Mouse (Mus musculus) CH12.LX (cell line): ENCODE data around the gene Brd1. TPM values are rescaled to one million over a fixed set of nuclear protein-coding genes. Genes with fewer than 3 reads are reported as not detected.
"Not testable (repeated sequence)": the region's sequence is repeated elsewhere in the genome, so short reads cannot be mapped to it uniquely, and the experiment has no call there.

Experiments
- DNase-seq: peaks from one replicate; pipeline ENCODE4 v3.0.0-alpha.2; 2013; ENCODE audit errors: extremely low read depth
- H3K27ac ChIP-seq: 2 replicates; pipeline ENCODE4 v1.5.1; 2012; ENCODE audit warnings: low read depth, mild to moderate bottlenecking, control low read depth, moderate library complexity; ENCODE audit not compliant: insufficient read depth
- H3K27me3 ChIP-seq: replicated peaks from 2 replicates; pipeline ENCODE3; 2012; ENCODE audit warnings: inconsistent platforms
- H3K36me3 ChIP-seq, 2 experiments: replicated peaks in 1 of 2; 2 replicates each; pipeline versions ENCODE3 to v1.6.1; 2012; ENCODE audit warnings: inconsistent platforms in 1 of 2, low read length in 1 of 2, mild to moderate bottlenecking in 1 of 2, mixed read lengths in 1 of 2, moderate library complexity in 1 of 2; ENCODE audit not compliant: control insufficient read depth in 1 of 2, insufficient read depth in 1 of 2
- H3K4me1 ChIP-seq, 2 experiments: 2 replicates each; pipeline ENCODE4 v1.6.1; 2012; ENCODE audit warnings: inconsistent platforms in 1 of 2, moderate library complexity in 1 of 2; ENCODE audit not compliant: insufficient read depth in 2 of 2, control insufficient read depth in 1 of 2
- H3K4me2 ChIP-seq: 2 replicates; pipeline ENCODE4 v1.6.1; 2012; ENCODE audit warnings: low read depth, mild to moderate bottlenecking, control low read depth; ENCODE audit not compliant: poor library complexity, insufficient read depth, severe bottlenecking
- H3K4me3 ChIP-seq, 3 experiments: fragments of 150-350 bp in 1 of 3; sonication (generic) in 1 of 3; replicated peaks in 1 of 3; 2 replicates each; pipeline versions ENCODE3 to v1.5.1; 2011 to 2012; ENCODE audit warnings: low read depth in 2 of 3, low read length in 2 of 3, mild to moderate bottlenecking in 2 of 3, moderate library complexity in 2 of 3, control low read depth in 1 of 3, improper control_type of control experiment in 1 of 3, inconsistent platforms in 1 of 3, mixed read lengths in 1 of 3; ENCODE audit not compliant: poor library complexity in 1 of 3
- H3K79me2 ChIP-seq: replicated peaks from 2 replicates; pipeline ENCODE4 v1.6.1; 2012; ENCODE audit warnings: mild to moderate bottlenecking, moderate library complexity; ENCODE audit not compliant: control insufficient read depth, poor library complexity, insufficient read depth, severe bottlenecking; ENCODE audit errors: extremely low read depth
- H3K9ac ChIP-seq: 2 replicates; pipeline ENCODE4 v1.6.1; 2012; ENCODE audit warnings: low read depth, mild to moderate bottlenecking, control low read depth, moderate library complexity; ENCODE audit not compliant: insufficient read depth
- H3K9me3 ChIP-seq: replicated peaks from 2 replicates; pipeline ENCODE3; 2012; ENCODE audit warnings: low read length, inconsistent platforms, mixed read lengths
- BHLHE40 ChIP-seq: IDR thresholded peaks from 2 replicates; pipeline ENCODE4 v1.6.1; 2011; ENCODE audit warnings: mild to moderate bottlenecking, low read depth, low read length, improper control_type of control experiment
- CHD1 ChIP-seq: IDR thresholded peaks from 2 replicates; pipeline ENCODE4 v1.6.1; 2012; ENCODE audit warnings: low read depth, low read length, improper control_type of control experiment, inconsistent platforms
- ELF1 ChIP-seq: IDR thresholded peaks from 2 replicates; pipeline ENCODE4 v1.6.1; 2014; ENCODE audit warnings: low read depth, mild to moderate bottlenecking, inconsistent platforms, low read length, improper control_type of control experiment
- HCFC1 ChIP-seq: IDR thresholded peaks from 2 replicates; pipeline ENCODE4 v1.6.1; 2012; ENCODE audit warnings: low read depth, mild to moderate bottlenecking, inconsistent platforms, low read length, improper control_type of control experiment
- IRF4 ChIP-seq: IDR thresholded peaks from 2 replicates; pipeline ENCODE4 v1.6.1; 2014; ENCODE audit warnings: low read depth, mild to moderate bottlenecking, inconsistent platforms, low read length, improper control_type of control experiment
- MAZ ChIP-seq: IDR thresholded peaks from 2 replicates; pipeline ENCODE4 v1.6.1; 2012; ENCODE audit warnings: low read depth, mild to moderate bottlenecking, inconsistent platforms, low read length, improper control_type of control experiment, moderate library complexity
- MXI1 ChIP-seq: IDR thresholded peaks from 2 replicates; pipeline ENCODE4 v1.6.1; 2011; ENCODE audit warnings: mild to moderate bottlenecking, low read depth, low read length, improper control_type of control experiment
- MYC ChIP-seq: IDR thresholded peaks from 2 replicates; pipeline ENCODE4 v1.6.1; 2011; ENCODE audit warnings: low read depth, mild to moderate bottlenecking, improper control_type of control experiment, low read length
- NELFE ChIP-seq: IDR thresholded peaks from 2 replicates; pipeline ENCODE4 v1.6.1; 2011; ENCODE audit warnings: low read depth, low read length, improper control_type of control experiment
- NRF1 ChIP-seq: IDR thresholded peaks from 2 replicates; pipeline ENCODE4 v1.6.1; 2014; ENCODE audit warnings: low read depth, mild to moderate bottlenecking, inconsistent platforms, low read length, improper control_type of control experiment, moderate library complexity
- POLR2A ChIP-seq: IDR thresholded peaks from 2 replicates; pipeline ENCODE4 v1.6.1; 2011; ENCODE audit warnings: low read depth, mild to moderate bottlenecking, improper control_type of control experiment, low read length
- RCOR1 ChIP-seq: conservative IDR thresholded peaks from 2 replicates; pipeline ENCODE4 v1.6.1; 2012; ENCODE audit warnings: low read depth, mild to moderate bottlenecking, inconsistent platforms, low read length, improper control_type of control experiment
- SIN3A ChIP-seq: IDR thresholded peaks from 2 replicates; pipeline ENCODE4 v1.6.1; 2012; ENCODE audit warnings: low read length, improper control_type of control experiment, inconsistent platforms
- TCF12 ChIP-seq: IDR thresholded peaks from 2 replicates; pipeline ENCODE4 v1.6.1; 2014; ENCODE audit warnings: low read depth, mild to moderate bottlenecking, inconsistent platforms, low read length, improper control_type of control experiment
- ZMIZ1 ChIP-seq: IDR thresholded peaks from 2 replicates; pipeline ENCODE4 v1.6.1; 2012; ENCODE audit warnings: low read depth, mild to moderate bottlenecking, inconsistent platforms, low read length, improper control_type of control experiment
- dilution Hi-C: fragments of 300-500 bp; cut with MboI; formaldehyde crosslinking; loops from 2 replicates; pipeline ENCODE4 v1.14.3; 2020; ENCODE audit warnings: low sequenced_read_pairs; ENCODE audit not compliant: extremely low pct_unique_long_range_greater_than_20kb, extremely low pct_ligation_motif_present
- in situ Hi-C: fragments of 300-500 bp; cut with MboI; formaldehyde crosslinking; loops from 3 replicates; pipeline ENCODE4 v1.14.3; 2019; ENCODE audit warnings: low sequenced_read_pairs, low pct_ligation_motif_present, low pct_unique_long_range_greater_than_20kb, mixed read lengths
- polyA plus RNA-seq: library from polyadenylated mRNA; unstranded; fragments of >175 nt; gene quantifications from 2 replicates; pipeline ENCODE4 v1.2.1, GENCODE M21; 2012; ENCODE audit warnings: low read depth; ENCODE audit not compliant: insufficient read length
- total RNA-seq, 2 experiments: library from RNA; depleted of rRNA; stranded (reverse); fragments of 300-350 nt in 1 of 2; fragments of >200 nt in 1 of 2; gene quantifications; 2 replicates each; pipeline ENCODE4 v1.2.3; 2012 to 2014

Gene Brd1
- total RNA-seq (2012; rRNA removed), result 15.9 and 16.2 TPM in 2 replicates
- total RNA-seq (2014; rRNA removed), result 11.7 and 13.6 TPM in 2 replicates
- polyA plus RNA-seq, result 17.7 and 19.1 TPM in 2 replicates

- no peaks in the 10 kb centered on the region for H3K27me3 ChIP-seq
- dilution Hi-C loops, result no loop called here
Measured at GRCm38 (mm10) chr15:88733834-88734571, at the start of gene Brd1. Gene Brd1, minus strand, starts transcription at chr15:88734233.

GRCm38 (mm10) chr15:88774630-88775029, 40.6 kb upstream of the Brd1 start:
- DNase-seq, in situ Hi-C loops, dilution Hi-C loops, H3K9ac ChIP-seq, H3K9me3 ChIP-seq, H3K4me2 ChIP-seq, H3K4me3 ChIP-seq, H3K27ac ChIP-seq, H3K4me1 ChIP-seq, H3K79me2 ChIP-seq, H3K27me3 ChIP-seq: not testable (repeated sequence)
- H3K36me3 ChIP-seq, result peaks cover 0 to 66% of the 10 kb centered on the region in 2 experiments

More at GRCm38 (mm10) chr15:88733834-88734571, at the start of gene Brd1:
- peaks cover 10 to 30% of the 10 kb centered on the region in 2 experiments; a peak in 3 of 4 replicates for H3K4me1 ChIP-seq
- in situ Hi-C loops, result no loop called here
- peak within 1 kb of the TSS; percentile 97 for H3K9ac ChIP-seq
- H3K36me3 ChIP-seq, result peaks cover 13 to 27% of the 10 kb centered on the region in 2 experiments
- peak within 1 kb of the TSS; percentile 83 to 98 (median 84) for H3K4me3 ChIP-seq
- peak within 1 kb of the TSS; percentile 19; the same call in 1 of the 2 replicates for H3K27ac ChIP-seq
- no peaks in the 10 kb centered on the region for H3K9me3 ChIP-seq
- DNase-seq, result peak; percentile 45
- peaks cover 44% of the 10 kb centered on the region for H3K79me2 ChIP-seq
- H3K4me2 ChIP-seq, result peak within 1 kb of the TSS; percentile 86
- TF ChIP-seq SIN3A (0 out of 2 replicates have a peak, but pooled peaks have one; percentile 24), ZMIZ1 (peak; percentile 51; the same call in 1 of the 2 replicates), NELFE (peak; percentile 63), MYC (no peak), BHLHE40 (no peak), MAZ (no peak), CHD1 (no peak), IRF4 (peak; percentile 30; the same call in 1 of the 2 replicates), MXI1 (peak; percentile 38; the same call in 1 of the 2 replicates), NRF1 (0 out of 2 replicates have a peak, but pooled peaks have one; percentile 14), ELF1 (peak; percentile 62; the same call in 1 of the 2 replicates), RCOR1 (no peak), TCF12 (peak; percentile 89), POLR2A (peak; percentile 72), HCFC1 (peak; percentile 28; the same call in 1 of the 2 replicates)
